Mouse (Mus musculus) cortical plate, adult 2 months (tissue): Measurements from ENCODE around the gene Pakap.

Experiments
- CTCF ChIP-seq: fragments of 200-500 bp; IDR thresholded peaks from 2 replicates; pipeline ENCODE4 v1.5.1; 2011; ENCODE audit warnings: mild to moderate bottlenecking, control low read depth, low read length; ENCODE audit not compliant: insufficient read depth; ENCODE audit errors: extremely low read depth
- POLR2A ChIP-seq: fragments of 200-500 bp; IDR thresholded peaks from 2 replicates; pipeline ENCODE4 v1.6.1; 2011; ENCODE audit warnings: mild to moderate bottlenecking, low read length, control low read depth; ENCODE audit not compliant: insufficient read depth; ENCODE audit errors: extremely low read depth

- TF ChIP-seq CTCF: no peak
- TF ChIP-seq POLR2A: no peak
Measured at GRCm38 (mm10) chr4:57885186-57885585, 317.2 kb downstream of the Pakap start.
